ENCODE assay signal across 8 mouse cellular contexts in genomic region chr17:28232475-28233060, GRCm38 (mm10). TPM values are rescaled to one million over a fixed set of nuclear protein-coding genes. Genes with fewer than 3 reads are reported as not detected.
A peak's percentile ranks its signal among the peaks of the same experiment; 100 is the strongest.
DNase-seq lines count a peak whose midpoint lies in the region; ATAC-seq and TF ChIP-seq lines count a peak whose summit lies in the region.

TSS of gene Ppard (plus strand) at chr17:28232700.

- no peaks in the 10 kb centered on the region for H3K9me3 ChIP-seq in ES-E14 (ENCODE audit: control insufficient read depth, insufficient read depth, low read depth, low read length)
- no peaks in the 10 kb centered on the region for H3K9me3 ChIP-seq in forebrain, embryonic 16.5 days (ENCODE audit: control insufficient read depth, low read length)
- H3K9me3 ChIP-seq in lung, embryonic 14.5 days (ENCODE audit: low read depth, low read length), result no peaks in the 10 kb centered on the region

- peak within 1 kb of the TSS; percentile 87 for H3K4me2 ChIP-seq in forebrain, embryonic 16.5 days (ENCODE audit: low read length)
- peak within 1 kb of the TSS; percentile 72 for H3K4me2 ChIP-seq in lung, embryonic 14.5 days

- peak within 1 kb of the TSS; percentile 64; the same call in 1 of the 2 replicates for H3K27ac ChIP-seq in ES-E14 (ENCODE audit: insufficient read depth, low read depth, low read length, poor library complexity, severe bottlenecking)
- 0 out of 2 replicates have a peak within 1 kb of the TSS, but pooled peaks have one; percentile 11 for H3K27ac ChIP-seq in forebrain, embryonic 16.5 days (ENCODE audit: low read length)
- H3K27ac ChIP-seq in layer of hippocampus, adult 2 months, result peak within 1 kb of the TSS; percentile 95
- peak within 1 kb of the TSS; percentile 86 for H3K27ac ChIP-seq in lung, embryonic 14.5 days (ENCODE audit: low read depth)
- H3K27ac ChIP-seq in olfactory bulb, adult 2 months (ENCODE audit: insufficient read depth, low read depth, low read length), result peak within 1 kb of the TSS; percentile 41; the same call in 1 of the 2 replicates
- peak within 1 kb of the TSS; percentile 41; the same call in 1 of the 2 replicates for H3K27ac ChIP-seq in thymus, adult 2 months (ENCODE audit: control insufficient read depth, insufficient read depth, low read length)

- peaks cover 12% of the 10 kb centered on the region for H3K36me3 ChIP-seq in ES-E14 (ENCODE audit: control insufficient read depth, insufficient read depth, low read length, poor library complexity, severe bottlenecking)
- no peaks in the 10 kb centered on the region for H3K36me3 ChIP-seq in forebrain, embryonic 16.5 days (ENCODE audit: control insufficient read depth, insufficient read depth)
- peaks cover 5% of the 10 kb centered on the region; the same call in 1 of the 2 replicates for H3K36me3 ChIP-seq in lung, embryonic 14.5 days (ENCODE audit: insufficient read depth)
- H3K36me3 ChIP-seq in thymus, adult 2 months (ENCODE audit: control insufficient read depth, insufficient read depth, low read length), result peaks cover 19% of the 10 kb centered on the region

- TF ChIP-seq POLR2A in olfactory bulb, adult 2 months (IDR thresholded peaks at IDR 0.05; ENCODE audit: insufficient read depth, low read depth, low read length), result peak; percentile 63
- TF ChIP-seq POLR2A in thymus, adult 2 months (IDR thresholded peaks at IDR 0.05; ENCODE audit: control insufficient read depth, extremely low read depth, insufficient read depth, low read length, poor library complexity), result no peak

- in situ Hi-C loops in ES-E14 (cut with MboI; ENCODE audit: low sequenced_read_pairs in 2 of 2, unreplicated experiment in 2 of 2), result no loop called here

- TF ChIP-seq CTCF in layer of hippocampus, adult 2 months (conservative IDR thresholded peaks at IDR 0.05), result peak; percentile 83
- peak; percentile 99 for TF ChIP-seq CTCF in lung, embryonic 14.5 days (IDR thresholded peaks at IDR 0.05; ENCODE audit: low read depth)
- peak; percentile 89 for TF ChIP-seq CTCF in olfactory bulb, adult 2 months (IDR thresholded peaks at IDR 0.05; ENCODE audit: insufficient read depth, low read depth, low read length)
- TF ChIP-seq CTCF in thymus, adult 2 months (IDR thresholded peaks at IDR 0.05; ENCODE audit: borderline replicate concordance, control insufficient read depth, extremely low read depth, insufficient read depth, low read length, poor library complexity), result peak; percentile 96

- peak within 1 kb of the TSS; percentile 91 to 94 for H3K4me3 ChIP-seq in ES-E14 (ENCODE audit: insufficient read depth in 1 of 2, low read depth in 1 of 2, low read length in 2 of 2, poor library complexity in 1 of 2, severe bottlenecking in 1 of 2)
- peak within 1 kb of the TSS; percentile 73 for H3K4me3 ChIP-seq in forebrain, embryonic 16.5 days (replicated peaks; ENCODE audit: low read length)
- peak within 1 kb of the TSS; percentile 97 for H3K4me3 ChIP-seq in layer of hippocampus, adult 2 months
- H3K4me3 ChIP-seq in lung, embryonic 14.5 days (ENCODE audit: low read depth, low read length), result peak within 1 kb of the TSS; percentile 82
- peak within 1 kb of the TSS; percentile 78 for H3K4me3 ChIP-seq in olfactory bulb, adult 2 months (ENCODE audit: insufficient read depth, low read depth, low read length)
- H3K4me3 ChIP-seq in thymus, adult 2 months (ENCODE audit: control insufficient read depth, insufficient read depth, low read length), result peak within 1 kb of the TSS; percentile 78

- peak within 1 kb of the TSS; percentile 90 for H3K9ac ChIP-seq in ES-E14 (ENCODE audit: insufficient read depth, low read depth, low read length, poor library complexity, severe bottlenecking)
- H3K9ac ChIP-seq in forebrain, embryonic 16.5 days (replicated peaks; ENCODE audit: low read depth, low read length), result peak within 1 kb of the TSS; percentile 77
- peak within 1 kb of the TSS; percentile 93 for H3K9ac ChIP-seq in lung, embryonic 14.5 days

- WGBS in forebrain, embryonic 16.5 days, result under 1% methylated on average over 56 of the region's 57 CpGs
- WGBS in lung, embryonic 14.5 days, result under 1% methylated on average over 57 of the region's 57 CpGs
- under 1% methylated on average over 57 of the region's 57 CpGs for WGBS in olfactory bulb, adult 2 months
- under 1% methylated on average over 57 of the region's 57 CpGs for WGBS in thymus, adult 2 months

- ATAC-seq in forebrain, embryonic 16.5 days, result peak; percentile 97
- peak; percentile 93 for ATAC-seq in lung, embryonic 14.5 days (ENCODE audit: insufficient read depth)

- H3K27me3 ChIP-seq in forebrain, embryonic 16.5 days (replicated peaks; ENCODE audit: control insufficient read depth, insufficient read depth, low read length), result no peaks in the 10 kb centered on the region
- no peaks in the 10 kb centered on the region for H3K27me3 ChIP-seq in lung, embryonic 14.5 days (ENCODE audit: insufficient read depth, low read length)
- H3K27me3 ChIP-seq in thymus, adult 2 months (ENCODE audit: control insufficient read depth, insufficient read depth, low read length), result no peaks in the 10 kb centered on the region

- H3K4me1 ChIP-seq in ES-E14 (ENCODE audit: control insufficient read depth in 2 of 2, insufficient read depth in 2 of 2, low read length in 2 of 2, poor library complexity in 1 of 2), result peaks cover 8 to 40% of the 10 kb centered on the region in 2 experiments
- H3K4me1 ChIP-seq in forebrain, embryonic 16.5 days (replicated peaks; ENCODE audit: control insufficient read depth, insufficient read depth, low read length), result peaks cover 5% of the 10 kb centered on the region
- H3K4me1 ChIP-seq in lung, embryonic 14.5 days (ENCODE audit: insufficient read depth), result 0 out of 2 replicates have a peak, but pooled peaks cover 3% of the 10 kb centered on the region
- peaks cover 34% of the 10 kb centered on the region for H3K4me1 ChIP-seq in olfactory bulb, adult 2 months (ENCODE audit: control insufficient read depth, insufficient read depth, low read length)
- H3K4me1 ChIP-seq in thymus, adult 2 months (replicated peaks; ENCODE audit: control insufficient read depth, insufficient read depth, low read length), result peaks cover 11% of the 10 kb centered on the region

- intact Hi-C loops in heart, postnatal 36 days (cut with DNase I), result loop anchor here (1.0 kb wide), 1 partner anchor 77 kb away; no protein-coding TSS in a partner anchor

- peak; percentile 94 for DNase-seq in ES-E14 (ENCODE audit: low read depth, low spot score)
- peak; percentile 94 for DNase-seq in cerebellum, adult 11-12 months
- peak; percentile 98 to 99 for DNase-seq in heart, postnatal 36 days
- DNase-seq in layer of hippocampus, adult 2 months (ENCODE audit: low spot score in 2 of 2), result peak; percentile 94 to 98
- DNase-seq in lung, embryonic 14.5 days, result peak; percentile 99
- peak; percentile 99 for DNase-seq in thymus, adult 2 months

TF ChIP-seq in ES-E14, 5 proteins besides CTCF, POLR2A, EP300 and RAD21:
- TF ChIP-seq ZC3H11A (IDR thresholded peaks at IDR 0.05; ENCODE audit: borderline replicate concordance, low read depth, low read length) (no peak), HCFC1 (IDR thresholded peaks at IDR 0.05; ENCODE audit: borderline replicate concordance, insufficient read depth, low read length) (no peak), ZNF384 (IDR thresholded peaks at IDR 0.05; ENCODE audit: low read depth, low read length) (no peak), CHD2 (IDR thresholded peaks at IDR 0.05; ENCODE audit: low read depth, low read length) (no peak), MAFK (IDR thresholded peaks at IDR 0.05; ENCODE audit: insufficient read depth, low read depth, low read length) (no peak)

RNA-seq across cellular contexts. Expression of gene Ppard, which starts in this region (rescaled TPM):
- 6.7 and 10.7 TPM in 2 replicates for total RNA-seq in ES-E14 (2012; rRNA removed)
- polyA plus RNA-seq in forebrain, embryonic 16.5 days (2015; fragmentation: Nextera tagmentation; extraction: Ambion mirVana), result 1.2 and 1.3 TPM in 2 replicates
- 10 to 100 TPM; 33.3 to 40.1 TPM for total RNA-seq in heart, postnatal 36 days (2021)
- total RNA-seq in layer of hippocampus, adult 2 months (2021), result 10 to 100 TPM; 22.1 to 23.0 TPM
- 1.8 and 2.8 TPM in 2 replicates for polyA plus RNA-seq in lung, embryonic 14.5 days (2014; fragmentation: Nextera tagmentation; extraction: Ambion mirVana)
- polyA plus RNA-seq in olfactory bulb, adult 2 months (2012; ENCODE audit: insufficient read depth, insufficient read length, low replicate concordance, missing spikeins), result not detected in 2 replicates
- polyA plus RNA-seq in thymus, adult 2 months (2012; rRNA removed), result 50.7 and 51.6 TPM in 2 replicates

Comparison
In these comparisons a context has a peak if more than half of its experiments do, and no peak if none do; other contexts are left out.
1. Peak in every context shown above with its lines: DNase-seq, ATAC-seq, H3K4me3 ChIP-seq and H3K27ac ChIP-seq.
2. H3K27ac ChIP-seq: peak in every context shown above with its lines; median percentile 95 in layer of hippocampus, adult 2 months; 86 in lung, embryonic 14.5 days; 64 in ES-E14; 41 in olfactory bulb, adult 2 months; 41 in thymus, adult 2 months; 11 in forebrain, embryonic 16.5 days.